Mouse (Mus musculus) gonadal fat pad, adult 2 months (tissue): Measurements from ENCODE around the gene Fasn. TPM values are rescaled to one million over a fixed set of nuclear protein-coding genes. Genes with fewer than 3 reads are reported as not detected.

Source experiments
- DNase-seq: peaks from one replicate; pipeline ENCODE4 v3.0.0-alpha.2; 2012; ENCODE audit warnings: low read depth
- polyA plus RNA-seq: library from polyadenylated mRNA; depleted of rRNA; stranded (reverse); fragments of >200 nt; gene quantifications from 2 replicates; pipeline ENCODE4 v1.2.3, GENCODE M21; 2012; rRNA removed

Fasn gene
- polyA plus RNA-seq, 1 experiment, result 4,379 TPM

- no peak for DNase-seq
Observed at GRCm38 (mm10) chr11:120761811-120762671, 62.3 kb downstream of the Fasn start.

- no peak for DNase-seq
Observed at GRCm38 (mm10) chr11:120760236-120760635, 64.1 kb downstream of the Fasn start.

Other genes with a start within 250 kb of the Fasn start
- 584 and 632 TPM in 2 replicates for gene Arhgdia, start 242.9 kb downstream of the Fasn start, polyA plus RNA-seq
- gene Alyref, start 226.2 kb downstream of the Fasn start, polyA plus RNA-seq, result 21.4 and 28.5 TPM in 2 replicates
- 74.7 and 75.0 TPM in 2 replicates for gene Anapc11, start 226.1 kb downstream of the Fasn start, polyA plus RNA-seq
- 1.1 and 1.2 TPM in 2 replicates for gene Npb, start 216.1 kb downstream of the Fasn start, polyA plus RNA-seq
- 139 and 189 TPM in 2 replicates for gene Pcyt2, start 206.6 kb downstream of the Fasn start, polyA plus RNA-seq
- 57.9 and 61.4 TPM in 2 replicates for gene Sirt7, start 199.3 kb downstream of the Fasn start, polyA plus RNA-seq
- gene Mafg, start 190.9 kb downstream of the Fasn start, polyA plus RNA-seq, result 53.0 and 56.7 TPM in 2 replicates
- 6.9 and 10.5 TPM in 2 replicates for gene Pycr1, start 180.8 kb downstream of the Fasn start, polyA plus RNA-seq
- gene Myadml2, start 176.4 kb downstream of the Fasn start, polyA plus RNA-seq, result 0.26 TPM in 1 of 2 replicates, not detected in the other
- 3.3 and 4.0 TPM in 2 replicates for gene Notum, start 163.4 kb downstream of the Fasn start, polyA plus RNA-seq
- gene Aspscr1, start 151.6 kb downstream of the Fasn start, polyA plus RNA-seq, result 93.6 and 104 TPM in 2 replicates
- gene Cenpx, start 110.8 kb downstream of the Fasn start, polyA plus RNA-seq, result 84.6 and 100 TPM in 2 replicates
- 38.5 and 41.4 TPM in 2 replicates for gene Lrrc45, start 110.6 kb downstream of the Fasn start, polyA plus RNA-seq
- gene Rac3, start 103.1 kb downstream of the Fasn start, polyA plus RNA-seq, result 18.2 and 19.0 TPM in 2 replicates
- 188 and 202 TPM in 2 replicates for gene Dcxr, start 97.3 kb downstream of the Fasn start, polyA plus RNA-seq
- gene Cbr2, start 92.4 kb downstream of the Fasn start, polyA plus RNA-seq, result 121 and 130 TPM in 2 replicates
- gene Hmga1b, start 61.8 kb downstream of the Fasn start, polyA plus RNA-seq, result 0.59 and 1.1 TPM in 2 replicates
- 35.8 and 37.8 TPM in 2 replicates for gene Rfng, start 40.3 kb downstream of the Fasn start, polyA plus RNA-seq
- 207 and 231 TPM in 2 replicates for gene Gps1, start 40.3 kb downstream of the Fasn start, polyA plus RNA-seq
- gene Dus1l, start 28.1 kb downstream of the Fasn start, polyA plus RNA-seq, result 31.7 and 31.9 TPM in 2 replicates
- 5.6 and 5.8 TPM in 2 replicates for gene Ccdc57, start 108.3 kb upstream of the Fasn start, polyA plus RNA-seq
- 17.1 and 18.7 TPM in 2 replicates for gene Slc16a3, start 123.9 kb upstream of the Fasn start, polyA plus RNA-seq
- gene Csnk1d, start 166.8 kb upstream of the Fasn start, polyA plus RNA-seq, result 85.3 and 94.0 TPM in 2 replicates
- 0.85 and 1.3 TPM in 2 replicates for gene Cd7, start 214.9 kb upstream of the Fasn start, polyA plus RNA-seq
- 2.6 and 4.5 TPM in 2 replicates for gene Sectm1b, start 239.0 kb upstream of the Fasn start, polyA plus RNA-seq